Mouse (Mus musculus) NIH3T3 (cell line): ENCODE measurements around the gene Sez6l.

Experiments used
- DNase-seq: peaks from one replicate; pipeline ENCODE4 v3.0.0-alpha.2; 2012; ENCODE audit warnings: low read depth

Gene Sez6l

GRCm38 (mm10) chr5:112389352-112389751 is 187.6 kb downstream of the Sez6l start:
- no peak for DNase-seq

GRCm38 (mm10) chr5:112385973-112386372 is 191.0 kb downstream of the Sez6l start:
- DNase-seq: no peak

GRCm38 (mm10) chr5:112384805-112385472 is 192.0 kb downstream of the Sez6l start:
- DNase-seq: no peak

- DNase-seq: peak; percentile 40
Measured at GRCm38 (mm10) chr5:112382641-112383330, 194.2 kb downstream of the Sez6l start.

GRCm38 (mm10) chr5:112382042-112382441 is 194.9 kb downstream of the Sez6l start:
- no peak for DNase-seq

- DNase-seq: no peak
Measured at GRCm38 (mm10) chr5:112381154-112381553, 195.8 kb downstream of the Sez6l start.

- DNase-seq: peak; percentile 52
Measured at GRCm38 (mm10) chr5:112378716-112379115, 198.3 kb downstream of the Sez6l start.

GRCm38 (mm10) chr5:112377380-112377779 is 199.6 kb downstream of the Sez6l start:
- DNase-seq: no peak

GRCm38 (mm10) chr5:112376111-112376510 is 200.9 kb downstream of the Sez6l start:
- no peak for DNase-seq

- no peak for DNase-seq
Measured at GRCm38 (mm10) chr5:112371933-112372332, 205.1 kb downstream of the Sez6l start.

GRCm38 (mm10) chr5:112370236-112370813 is 206.7 kb downstream of the Sez6l start:
- DNase-seq: no peak

- DNase-seq: no peak
Measured at GRCm38 (mm10) chr5:112369326-112369725, 207.7 kb downstream of the Sez6l start.
